Mouse (Mus musculus) right cerebral cortex, adult 18-20 months (tissue): ENCODE results near the gene Hecw2.

Source experiments
- DNase-seq: peaks from one replicate; pipeline ENCODE4 v3.0.0; 2022; ENCODE audit warnings: mixed read lengths

The Hecw2 gene

DNA sequence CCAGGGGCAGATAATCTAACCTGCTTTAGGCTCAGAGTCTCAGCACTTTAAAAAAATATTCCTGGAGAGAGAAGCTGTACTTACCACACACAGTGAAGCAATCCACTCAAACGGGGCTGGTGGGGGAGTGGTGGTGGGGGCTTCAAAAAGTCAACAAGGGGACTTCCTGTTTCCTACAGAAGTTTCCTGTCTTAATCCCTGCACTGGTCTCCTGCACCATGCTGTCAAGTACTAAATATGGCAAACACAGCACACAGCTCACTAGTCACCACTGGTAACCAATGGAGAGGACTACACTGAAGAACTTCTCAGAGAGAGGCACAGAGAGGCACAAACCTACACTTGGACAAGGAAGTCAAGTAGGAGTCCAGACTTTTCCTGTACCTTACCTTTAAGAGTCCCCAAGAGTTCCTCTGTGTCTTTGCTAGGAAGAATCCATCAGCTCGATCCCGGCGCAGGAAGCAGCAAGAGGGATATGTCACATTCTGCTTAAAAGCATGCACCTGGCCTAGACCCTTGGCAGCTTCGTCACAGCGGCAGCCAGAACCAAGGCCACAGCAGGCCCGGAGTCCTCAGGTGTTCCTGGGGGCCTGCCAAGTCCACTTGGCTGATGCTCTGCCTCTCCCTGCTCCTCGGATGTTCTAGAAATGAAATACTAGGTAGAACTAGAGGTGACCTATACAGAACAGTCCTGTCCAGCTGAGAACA, 217.0 kb downstream of the Hecw2 start:
- DNase-seq = no peak

DNA sequence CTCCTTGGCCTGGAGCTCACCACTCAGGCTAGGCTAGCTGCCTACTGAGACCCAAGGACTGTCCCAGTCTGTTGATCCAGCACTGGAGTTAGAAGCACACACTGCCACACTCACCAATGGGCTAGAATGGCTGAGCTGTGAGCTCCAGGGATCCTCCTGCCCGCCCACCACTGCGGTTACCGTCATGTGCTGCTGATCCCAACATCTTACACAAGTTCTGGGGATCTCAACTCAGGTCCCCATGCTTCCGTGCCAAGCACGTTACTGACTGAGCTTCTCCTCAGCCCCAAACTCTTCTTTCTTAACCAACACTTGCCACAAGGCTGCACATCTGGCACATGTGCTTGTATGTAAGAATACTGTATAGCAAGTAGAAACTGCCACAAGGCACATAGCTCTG, 218.2 kb downstream of the Hecw2 start:
- DNase-seq = no peak

DNA sequence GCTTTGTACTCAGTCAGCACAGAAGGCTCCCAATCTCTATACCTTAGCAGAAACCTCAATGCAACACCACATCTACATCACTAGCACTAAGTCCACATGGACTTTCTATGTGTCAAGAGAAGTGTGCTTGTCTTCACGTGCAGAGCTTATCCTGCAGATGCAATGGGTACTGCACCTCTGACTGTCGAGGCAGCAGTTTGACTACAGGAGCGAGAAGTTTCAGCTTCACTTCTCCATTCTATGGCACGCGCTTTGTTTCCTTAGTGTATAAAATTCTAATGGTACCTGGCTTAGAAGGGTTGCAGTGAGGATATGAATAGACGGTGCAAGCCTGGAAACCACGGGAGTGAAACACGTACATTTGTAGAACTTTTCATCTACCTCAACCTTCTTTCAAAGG, 218.9 kb downstream of the Hecw2 start:
- no peak for DNase-seq

DNA sequence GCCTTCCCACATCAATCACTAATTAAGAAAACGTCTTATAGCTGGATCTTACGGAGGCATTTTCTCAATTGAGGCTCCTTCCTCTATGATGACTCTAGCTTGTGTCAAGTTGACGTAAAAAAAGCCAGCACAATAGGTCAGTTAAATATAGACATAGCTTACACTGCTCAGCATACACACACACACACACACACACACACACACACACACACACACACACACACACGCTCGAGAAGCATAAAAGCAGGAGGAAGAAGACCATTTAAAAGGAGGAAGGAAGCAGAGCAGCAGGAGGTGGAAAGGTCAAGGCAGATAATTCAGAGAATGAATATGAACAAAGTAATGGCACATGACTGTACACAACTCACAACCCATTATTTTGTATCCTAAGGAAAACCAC, 220.0 kb downstream of the Hecw2 start:
- no peak for DNase-seq

DNA sequence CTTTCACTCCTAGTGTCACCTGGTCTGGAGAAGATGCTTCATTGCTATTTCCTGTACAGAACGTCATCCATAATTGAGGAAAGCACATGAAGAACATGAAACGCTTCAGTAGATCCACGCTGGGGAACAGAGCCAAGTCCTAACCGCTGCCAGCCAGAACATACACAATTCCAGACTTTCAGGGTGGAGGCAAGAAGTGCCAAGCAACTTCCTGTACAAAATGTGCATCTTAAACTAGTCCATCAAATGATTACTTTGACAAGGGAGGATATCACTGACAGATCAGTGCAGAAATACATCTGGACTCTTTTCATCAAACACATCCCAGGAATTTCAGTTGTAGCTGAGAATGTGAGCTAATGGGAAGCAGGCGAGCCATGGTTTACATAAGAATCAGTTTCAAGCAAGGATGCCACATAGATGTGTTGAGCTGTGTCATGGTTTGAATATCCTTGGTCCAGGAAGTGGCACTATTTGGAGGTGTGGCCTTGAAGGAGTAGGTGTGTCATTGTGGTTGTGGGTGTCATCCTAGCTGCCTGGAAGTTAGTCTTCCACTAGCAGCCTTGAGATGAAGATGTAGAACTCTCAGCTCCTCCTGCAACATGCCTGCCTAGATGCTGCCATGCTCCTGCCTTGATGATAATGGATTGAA, 224.5 kb downstream of the Hecw2 start:
- peak; percentile 25 for DNase-seq

DNA sequence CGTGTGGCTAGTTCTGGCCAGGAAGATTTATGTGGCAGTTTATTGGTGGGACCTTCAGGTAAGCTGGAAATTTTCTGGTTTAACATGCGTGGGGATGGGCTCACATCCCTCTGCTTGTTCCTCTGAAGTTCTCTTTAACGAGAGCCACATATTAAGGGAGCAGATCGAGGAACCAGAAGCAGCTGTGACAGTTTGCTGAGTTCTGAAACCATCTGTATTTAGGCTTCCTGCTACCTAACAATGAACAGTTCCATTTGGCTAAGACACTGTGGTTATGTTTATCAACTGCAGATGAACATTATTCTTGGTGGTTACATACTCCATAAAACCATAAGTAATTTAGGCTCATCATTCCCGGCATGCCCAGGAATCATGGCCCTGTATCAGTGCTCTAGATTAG, 242.6 kb downstream of the Hecw2 start:
- no peak for DNase-seq

DNA sequence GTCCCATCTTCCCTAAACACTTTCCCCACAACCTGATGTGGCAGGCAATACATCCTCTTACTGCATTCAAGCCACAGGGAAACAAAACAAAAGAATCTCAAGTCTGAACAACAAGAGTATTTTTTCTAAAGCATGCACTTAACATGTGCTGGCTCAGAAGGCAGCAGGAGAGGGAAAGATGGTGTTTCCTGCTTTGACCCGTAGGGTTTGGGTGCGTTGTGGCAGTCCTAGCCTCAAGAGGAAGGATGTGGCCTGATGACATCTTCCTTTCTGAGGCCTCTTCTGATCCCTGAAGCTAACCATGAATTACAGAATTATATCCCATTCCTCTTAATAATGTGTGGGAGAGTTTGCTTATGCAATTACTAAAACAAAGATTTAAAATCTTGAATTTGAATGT, 249.2 kb downstream of the Hecw2 start:
- DNase-seq = no peak

DNA sequence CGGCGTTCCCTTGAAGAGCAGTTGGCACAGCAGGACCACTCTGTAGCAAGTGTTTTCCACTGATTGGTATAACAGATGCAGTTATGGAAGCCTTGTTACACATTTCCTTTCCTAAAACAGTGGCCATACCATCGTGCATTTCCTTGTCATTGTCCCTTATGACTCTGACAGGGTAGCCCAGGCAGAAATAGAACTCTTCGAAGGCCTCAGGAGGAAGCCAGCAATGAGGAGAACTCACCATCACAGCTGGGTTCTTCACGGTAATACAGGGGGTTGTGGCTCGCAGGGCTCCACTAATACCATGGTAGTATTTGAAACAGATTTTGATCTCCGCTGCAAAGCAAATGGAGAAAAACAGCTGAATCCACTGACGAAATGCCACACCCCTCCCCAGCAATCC, 252.5 kb downstream of the Hecw2 start:
- no peak for DNase-seq

DNA sequence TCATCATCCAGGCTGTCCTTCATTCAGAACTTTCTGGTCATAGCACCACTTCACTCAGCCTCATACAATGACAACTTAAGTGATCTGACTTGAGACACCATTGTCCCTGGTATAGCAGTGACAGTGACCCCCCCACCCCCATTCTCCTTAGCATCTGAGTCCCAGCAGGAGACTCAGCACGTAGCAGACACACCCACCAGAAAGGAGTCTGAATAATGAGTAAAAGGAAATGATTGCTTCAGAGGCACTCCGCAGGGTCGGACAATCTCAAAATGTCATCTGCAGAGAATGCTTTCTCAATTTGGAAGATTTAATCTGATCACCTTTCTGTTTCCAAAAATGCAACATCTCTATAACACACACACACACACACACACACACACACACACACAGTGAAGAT, 253.4 kb downstream of the Hecw2 start:
- no peak for DNase-seq

DNA sequence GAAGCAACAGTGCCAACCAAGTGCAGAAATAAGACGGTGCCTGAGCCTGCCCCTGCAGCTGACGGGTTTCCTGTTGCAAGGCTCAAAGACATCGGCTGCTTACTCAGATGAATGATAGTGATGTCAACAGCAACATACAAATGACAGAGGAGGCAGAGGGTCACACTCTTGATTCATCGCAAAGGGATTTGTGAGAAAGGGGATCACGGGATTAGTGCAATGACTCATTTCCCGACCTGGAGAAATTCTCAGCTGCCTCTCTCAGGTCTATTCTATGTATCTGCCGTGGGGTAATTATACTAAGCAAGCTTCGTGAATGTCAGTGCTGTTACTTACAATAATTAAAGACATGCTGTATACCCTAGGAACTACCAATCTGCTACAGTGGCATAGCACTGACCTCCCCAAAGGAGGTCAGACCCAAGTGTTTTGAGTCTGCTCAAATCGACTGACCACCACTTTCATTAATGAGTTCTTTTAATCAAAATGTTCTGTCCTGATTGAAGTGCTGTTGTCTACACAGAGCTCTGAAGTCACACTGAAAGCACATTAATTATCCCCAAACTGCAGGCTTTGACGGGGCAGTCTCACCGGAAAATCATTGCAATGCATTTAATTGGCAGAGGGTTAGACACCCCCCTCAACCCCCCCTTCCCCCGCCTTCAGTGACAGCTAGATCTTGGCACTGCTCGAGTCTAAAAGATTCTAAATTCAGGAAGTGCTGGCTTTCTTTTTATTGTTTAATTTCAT, 254.5 kb downstream of the Hecw2 start:
- peak; percentile 34 for DNase-seq

DNA sequence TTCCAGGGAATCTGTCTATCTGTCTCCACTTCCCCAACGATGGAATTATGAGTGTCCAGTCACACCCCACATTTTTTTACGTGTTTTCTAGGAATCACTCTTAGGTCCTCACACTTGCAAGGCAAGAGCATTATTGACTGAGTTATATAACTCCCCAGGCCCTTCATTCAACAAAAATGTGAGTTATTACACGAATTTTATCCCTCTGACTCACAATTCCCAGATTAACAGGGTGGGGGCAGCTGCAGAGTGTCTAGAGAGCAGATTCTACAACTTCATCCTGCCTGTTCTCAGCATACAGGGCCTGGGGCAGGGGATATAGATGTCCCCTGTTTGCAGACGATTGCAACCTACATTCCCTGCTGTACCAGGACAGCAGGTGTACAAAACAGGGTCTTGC, 255.7 kb downstream of the Hecw2 start:
- DNase-seq = no peak

DNA sequence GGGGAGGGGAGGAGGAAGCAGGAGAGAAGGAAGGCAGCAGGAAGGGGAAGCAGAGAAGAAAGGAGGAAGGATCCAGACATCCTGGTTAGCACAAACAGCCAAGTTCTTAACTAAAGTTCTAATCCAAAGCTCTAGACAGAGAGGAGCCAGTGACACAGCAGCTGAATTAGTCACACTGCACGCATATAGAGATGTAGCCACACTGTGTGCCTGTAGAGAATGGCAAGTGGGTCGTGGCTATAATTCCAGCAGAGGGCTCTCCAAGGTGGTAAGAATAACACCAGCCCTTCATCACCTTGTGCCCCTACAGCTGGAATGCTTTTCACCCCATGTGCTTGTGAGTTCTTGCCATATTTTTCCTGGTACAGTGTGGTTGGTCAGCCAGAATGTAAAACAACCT, 261.7 kb downstream of the Hecw2 start:
- DNase-seq = no peak

DNA sequence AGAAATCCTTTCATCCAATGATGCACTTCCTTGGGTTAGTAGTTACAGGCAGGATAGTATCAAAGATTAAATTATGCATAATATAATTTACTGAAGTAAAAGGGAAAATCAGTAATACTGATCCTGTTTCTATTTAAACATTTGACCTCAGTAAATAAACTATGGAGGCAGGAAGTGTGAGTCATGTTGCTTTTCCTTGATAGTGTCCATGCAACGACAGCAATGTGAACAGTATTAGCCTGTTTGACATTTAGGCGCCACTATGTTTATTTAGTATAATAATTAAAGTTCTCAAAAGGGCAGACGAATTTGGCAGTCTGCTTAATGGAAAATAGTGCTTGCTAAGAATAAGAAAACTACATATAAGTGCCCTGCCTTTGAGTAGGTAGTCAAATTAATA, 263.7 kb downstream of the Hecw2 start:
- no peak for DNase-seq

DNA sequence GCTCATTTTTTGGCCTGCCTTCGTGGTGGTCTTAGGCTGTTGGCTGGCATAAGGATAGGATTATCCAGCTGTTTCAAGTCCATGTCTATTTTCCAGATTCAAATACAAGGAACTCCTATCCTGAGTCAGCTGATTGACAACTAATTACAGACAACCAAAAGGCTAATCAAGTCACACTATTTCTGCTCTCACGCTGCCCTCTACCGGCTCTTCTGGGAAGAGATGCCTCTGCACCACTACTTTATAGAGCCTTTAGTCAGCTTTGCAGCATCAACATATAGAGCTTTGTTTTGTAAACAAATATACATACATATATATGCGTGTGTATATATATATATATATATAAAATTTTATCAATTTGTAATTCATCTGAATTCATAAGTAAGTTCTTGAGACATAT, 267.4 kb downstream of the Hecw2 start:
- DNase-seq = no peak

DNA sequence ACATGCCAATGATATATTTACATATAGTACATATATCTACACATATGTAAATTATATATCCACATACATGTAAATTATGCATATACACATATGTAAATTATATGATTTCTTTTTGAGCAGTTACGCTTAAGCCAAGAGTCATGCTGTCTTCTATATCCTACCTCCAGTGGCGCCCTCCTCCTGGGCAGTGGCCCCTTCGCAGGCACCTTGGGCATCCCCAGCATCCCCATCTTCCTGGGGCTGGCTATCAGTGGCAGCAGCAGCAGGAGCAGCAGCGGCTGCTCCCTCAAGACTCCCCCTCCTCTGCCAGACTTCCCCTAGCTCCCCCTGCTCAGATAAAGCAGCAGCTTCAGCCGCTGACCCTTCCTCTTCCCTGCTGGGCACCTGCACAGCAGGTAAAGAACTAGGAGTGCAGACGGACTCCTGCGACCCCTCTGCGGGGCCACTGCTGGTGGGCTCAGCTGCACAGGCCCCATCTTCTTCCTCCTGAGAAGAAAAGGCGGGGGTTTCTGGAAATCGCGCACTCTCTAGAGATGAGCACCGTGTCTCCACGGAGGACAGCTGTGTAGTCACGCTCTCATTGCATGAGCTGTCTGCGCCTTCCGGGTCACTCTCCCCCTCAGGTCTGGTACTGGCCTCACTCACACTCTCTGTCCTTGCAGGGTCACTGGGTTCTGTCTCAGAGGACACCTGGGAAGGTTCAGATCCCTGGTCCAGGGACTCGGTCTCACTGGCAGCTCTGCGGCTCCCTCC, 269.6 kb downstream of the Hecw2 start:
- DNase-seq = no peak

DNA sequence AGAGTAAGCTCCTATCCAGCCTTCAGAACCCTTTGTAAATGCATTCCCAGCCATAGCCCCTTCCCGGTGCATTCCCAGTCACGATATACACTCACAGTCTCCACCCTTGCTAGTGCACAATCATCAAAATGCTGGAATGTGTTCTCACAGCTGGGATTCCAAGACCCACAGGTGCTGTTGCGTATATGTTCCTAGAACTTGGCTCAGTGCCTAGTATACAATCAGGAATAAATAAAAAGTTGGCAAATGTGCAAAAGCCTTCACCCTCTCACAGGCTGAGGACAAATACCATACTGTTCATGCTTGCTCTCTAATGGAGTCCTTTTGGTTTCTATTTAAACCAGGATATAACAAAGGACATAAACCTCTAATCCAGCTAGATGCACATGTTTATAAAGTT, 283.1 kb downstream of the Hecw2 start:
- DNase-seq = no peak

DNA sequence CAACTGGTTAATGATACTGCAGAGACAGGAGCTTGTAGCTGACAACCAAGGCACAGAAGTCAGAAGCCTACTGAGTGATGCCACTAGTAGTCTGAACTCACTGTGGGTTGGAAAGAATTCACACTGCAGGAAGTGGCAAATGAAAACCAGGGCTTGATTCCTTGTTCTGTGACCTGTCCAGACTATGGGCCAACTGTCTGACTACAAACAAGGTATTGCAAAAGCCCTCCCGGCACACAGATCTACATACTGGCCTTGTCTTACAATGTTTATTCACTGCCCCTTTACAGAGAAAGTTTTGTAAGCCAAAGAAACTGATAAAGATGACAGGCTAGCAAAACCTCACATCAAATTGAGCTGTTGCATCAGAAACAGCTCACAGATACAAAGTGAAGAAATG, 284.7 kb downstream of the Hecw2 start:
- DNase-seq = no peak

DNA sequence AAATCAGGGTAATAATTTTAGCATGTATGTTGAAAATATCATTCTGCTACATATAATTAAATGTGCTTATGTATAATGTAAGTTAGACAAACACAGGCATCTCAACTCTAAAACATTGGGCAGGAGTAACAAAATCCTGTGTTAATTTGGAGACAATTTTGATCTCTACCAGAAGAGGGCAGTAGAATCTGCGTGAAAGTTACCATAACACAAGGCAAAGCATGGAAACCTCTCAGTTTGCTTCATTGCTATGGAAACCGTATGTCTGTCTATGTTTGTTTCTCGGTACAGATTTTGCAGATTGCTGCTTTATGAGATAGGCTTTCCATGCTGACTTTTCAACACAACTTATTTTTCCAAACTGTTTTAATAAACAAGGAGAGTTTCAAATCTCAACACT, 285.9 kb downstream of the Hecw2 start:
- DNase-seq = peak; percentile 30

DNA sequence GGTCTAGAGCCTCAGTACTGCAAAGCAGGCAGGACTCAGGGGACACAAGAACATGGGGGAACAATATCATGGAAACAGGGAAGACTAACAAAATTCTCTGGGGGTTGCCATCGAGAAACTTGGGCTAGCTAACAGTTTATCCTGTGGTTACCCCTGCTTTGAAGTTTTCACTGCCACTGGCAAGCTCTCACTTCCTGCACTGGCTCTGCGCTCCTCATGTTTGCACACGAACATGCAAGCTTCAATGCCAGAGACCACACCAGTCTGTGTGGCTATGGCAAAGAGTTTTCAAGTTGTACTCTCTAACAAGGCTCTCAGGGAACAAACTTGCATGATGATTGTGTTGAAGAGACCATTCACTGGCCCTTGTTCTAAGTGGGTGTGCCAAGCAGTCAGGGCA, 288.8 kb downstream of the Hecw2 start:
- DNase-seq = no peak

DNA sequence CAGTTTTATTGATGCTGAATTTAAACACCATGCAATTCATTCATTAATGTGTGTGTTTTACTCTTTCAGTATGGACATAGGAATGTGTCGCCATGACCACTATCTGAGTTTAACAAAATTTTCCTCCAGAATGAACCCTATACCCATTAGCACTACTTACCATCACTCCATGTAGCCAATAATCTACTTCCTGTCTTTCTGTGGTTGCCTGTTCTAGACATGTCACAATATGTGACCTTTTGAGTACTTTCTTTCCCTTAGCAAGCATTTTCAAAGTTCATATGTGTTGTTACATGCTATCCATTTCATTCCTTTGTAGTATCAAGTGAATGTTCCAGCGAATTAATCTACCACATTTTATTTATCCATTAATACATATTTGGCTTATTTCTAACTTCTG, 294.6 kb downstream of the Hecw2 start:
- no peak for DNase-seq

DNA sequence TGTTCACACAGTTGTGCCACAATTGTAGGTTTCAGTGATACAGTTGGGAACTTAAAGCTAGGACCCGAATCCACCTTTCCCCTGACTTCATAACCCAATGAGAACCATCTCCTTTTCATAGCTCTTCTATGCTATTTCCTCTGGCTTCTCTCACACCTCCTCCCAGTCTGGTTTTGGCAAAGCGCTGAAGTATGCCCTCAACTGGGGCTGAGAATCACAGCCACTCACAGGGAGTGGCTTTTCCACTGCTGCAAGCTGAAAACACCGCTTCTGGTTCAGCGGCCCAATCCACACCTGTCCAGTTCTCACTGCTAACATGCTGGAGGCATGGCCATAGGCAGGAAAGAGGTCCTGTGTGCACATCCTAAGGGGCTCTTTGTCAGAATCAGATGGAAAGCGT, 300.7 kb downstream of the Hecw2 start:
- no peak for DNase-seq

DNA sequence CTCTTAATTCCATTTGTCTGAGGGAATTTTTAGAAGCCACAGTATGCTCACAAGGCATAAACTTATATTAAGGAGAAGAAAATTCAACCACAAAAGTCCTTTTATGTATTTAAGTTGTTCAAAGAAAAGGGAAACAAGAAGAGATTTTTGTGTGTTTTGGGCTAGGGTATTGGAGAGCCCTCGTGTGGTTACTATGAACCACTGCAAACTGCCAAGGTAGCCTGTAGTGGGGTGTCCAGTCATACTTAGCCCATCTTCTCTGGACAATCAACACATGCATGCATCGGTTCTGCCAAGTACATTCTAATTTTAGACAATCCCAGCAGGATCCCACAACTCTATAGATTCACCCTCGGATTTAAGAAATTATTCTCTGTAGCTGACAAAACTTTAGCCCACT, 304.6 kb downstream of the Hecw2 start:
- DNase-seq = no peak

DNA sequence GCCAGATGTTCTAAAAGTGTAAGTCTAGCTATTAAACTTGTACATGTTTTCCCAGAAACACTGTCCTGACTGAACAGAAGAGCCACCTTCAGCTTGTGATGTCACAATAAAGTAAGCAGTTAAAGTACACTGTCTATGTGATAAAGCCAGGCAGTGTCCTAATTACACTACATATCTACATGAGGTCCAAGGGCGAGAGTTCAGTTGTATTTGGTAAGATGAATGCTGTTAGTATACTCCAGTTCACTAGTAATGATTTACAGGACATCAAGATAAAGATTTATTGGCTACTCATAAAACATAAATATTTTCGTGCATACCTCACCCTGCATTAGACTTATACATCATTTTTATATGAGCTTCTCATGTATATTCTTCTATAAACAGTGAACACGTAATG, 305.2 kb downstream of the Hecw2 start:
- DNase-seq = no peak

DNA sequence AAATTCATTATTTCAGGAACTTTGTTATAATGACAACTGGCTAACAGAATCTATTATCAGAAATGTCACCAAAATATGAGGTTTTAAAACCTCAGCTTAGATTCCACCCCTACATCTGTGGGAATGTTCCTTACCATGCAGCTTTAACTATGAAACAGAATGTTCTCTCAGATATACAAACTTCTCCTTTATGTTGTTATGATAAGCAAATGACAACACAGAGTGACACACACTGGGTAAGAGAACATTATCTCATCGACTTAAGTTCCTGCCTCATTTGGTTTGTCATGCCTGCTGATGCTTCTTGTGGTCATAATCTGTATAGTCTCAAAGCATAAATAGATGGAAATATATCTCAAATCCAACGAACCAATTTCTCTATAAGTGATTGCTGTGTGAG, 312.5 kb downstream of the Hecw2 start:
- no peak for DNase-seq
